Mouse (Mus musculus) C3H10T1/2 (cell line): ENCODE results near the gene Olfr298. TPM values are rescaled to one million over a fixed set of nuclear protein-coding genes. Genes with fewer than 3 reads are reported as not detected.

Experiments used
- polyA plus RNA-seq, 2 experiments: library from polyadenylated mRNA; unstranded; fragments of >200 nt; fragmentation: generic; extraction: Trizol; gene quantifications; one replicate each; pipeline ENCODE4 v1.2.1; 2012; ENCODE audit warnings: missing spikeins in 2 of 2

The Olfr298 gene
- not detected for polyA plus RNA-seq

GRCm38 (mm10) chr7:86492384-86492783 lies at the start of gene Olfr298:
Gene Olfr298, minus strand, starts transcription at chr7:86492484.

GRCm38 (mm10) chr7:86519668-86520067 lies 27.4 kb upstream of the Olfr298 start, which contains the start of gene Olfr297:
Gene Olfr297, plus strand, starts transcription at chr7:86519968.

GRCm38 (mm10) chr7:86459621-86460020 lies 32.7 kb downstream of the Olfr298 start, which contains the start of gene Olfr299:
Gene Olfr299, plus strand, starts transcription at chr7:86459921.

Other genes starting within 250 kb of the Olfr298 start
- not detected for gene Vmn2r76, start 246.2 kb downstream of the Olfr298 start, polyA plus RNA-seq
- not detected for gene Olfr310, start 215.3 kb downstream of the Olfr298 start, polyA plus RNA-seq
- not detected for gene Olfr309, start 178.8 kb downstream of the Olfr298 start, polyA plus RNA-seq
- gene Olfr308, start 166.9 kb downstream of the Olfr298 start, polyA plus RNA-seq: not detected
- not detected for gene Olfr307, start 154.9 kb downstream of the Olfr298 start, polyA plus RNA-seq
- not detected for gene Olfr305, start 125.6 kb downstream of the Olfr298 start, polyA plus RNA-seq
- not detected for gene Olfr304, start 105.8 kb downstream of the Olfr298 start, polyA plus RNA-seq
- not detected for gene Olfr303, start 94.7 kb downstream of the Olfr298 start, polyA plus RNA-seq
- gene Olfr301, start 88.6 kb downstream of the Olfr298 start, polyA plus RNA-seq: not detected
- gene Olfr299, start 32.6 kb downstream of the Olfr298 start, polyA plus RNA-seq: not detected
- not detected for gene Olfr297, start 27.5 kb upstream of the Olfr298 start, polyA plus RNA-seq
- not detected for gene Olfr295, start 91.4 kb upstream of the Olfr298 start, polyA plus RNA-seq
- not detected for gene Olfr294, start 124.2 kb upstream of the Olfr298 start, polyA plus RNA-seq
- not detected for gene Olfr293, start 156.6 kb upstream of the Olfr298 start, polyA plus RNA-seq
- not detected for gene Olfr292, start 195.8 kb upstream of the Olfr298 start, polyA plus RNA-seq